Mouse (Mus musculus) embryonic facial prominence, embryonic 13.5 days (tissue): ENCODE results near the gene Adora1. TPM values are rescaled to one million over a fixed set of nuclear protein-coding genes. Genes with fewer than 3 reads are reported as not detected.

Experiments used
- ATAC-seq: fragments of 200-750 bp; cut with Nextera tagmentation; 2 replicates; pipeline ENCODE4 v1.8.0; 2017; ENCODE audit warnings: low read depth; ENCODE audit not compliant: insufficient number of reproducible peaks, insufficient read depth, low FRiP score, low TSS enrichment
- H3K27ac ChIP-seq: fragments of 300-500 bp; sonication (generic); 2 replicates; pipeline ENCODE4 v1.5.1; 2015; ENCODE audit warnings: moderate library complexity, mild to moderate bottlenecking, inconsistent platforms
- H3K27me3 ChIP-seq: fragments of 300-500 bp; sonication (generic); 2 replicates; pipeline ENCODE4 v1.6.1; 2015; ENCODE audit warnings: mild to moderate bottlenecking, inconsistent platforms
- H3K36me3 ChIP-seq: fragments of 300-500 bp; sonication (generic); 2 replicates; pipeline ENCODE4 v1.6.1; 2015; ENCODE audit warnings: mild to moderate bottlenecking, inconsistent platforms
- H3K4me1 ChIP-seq: fragments of 300-500 bp; sonication (generic); 2 replicates; pipeline ENCODE4 v1.6.1; 2015; ENCODE audit warnings: inconsistent platforms
- H3K4me2 ChIP-seq: fragments of 300-500 bp; sonication (generic); 2 replicates; pipeline ENCODE4 v1.6.1; 2015; ENCODE audit warnings: moderate library complexity, mild to moderate bottlenecking, inconsistent platforms
- H3K4me3 ChIP-seq: fragments of 300-500 bp; sonication (generic); 2 replicates; pipeline ENCODE4 v1.5.1; 2015; ENCODE audit warnings: mild to moderate bottlenecking, inconsistent platforms
- H3K9ac ChIP-seq: fragments of 300-500 bp; sonication (generic); 2 replicates; pipeline ENCODE4 v1.6.1; 2015; ENCODE audit warnings: mild to moderate bottlenecking, inconsistent platforms
- H3K9me3 ChIP-seq: fragments of 300-500 bp; sonication (generic); 2 replicates; pipeline ENCODE4 v1.6.1; 2016; ENCODE audit warnings: inconsistent platforms
- WGBS: fragments of 180-500 bp; shearing (Covaris S2); methylation state at CpG from one replicate; pipeline ENCODE4 v1.1.7; 2015; ENCODE audit warnings: mixed read lengths; 5-methylcytosine and 5-hydroxymethylcytosine counted together
- polyA plus RNA-seq: library from polyadenylated mRNA; unstranded; fragments of >200 nt; fragmentation: Nextera tagmentation; extraction: Ambion mirVana; gene quantifications from 2 replicates; pipeline ENCODE4 v1.2.1, GENCODE M21; 2015

Gene Adora1
- polyA plus RNA-seq = 1.4 and 1.5 TPM in 2 replicates

DNA sequence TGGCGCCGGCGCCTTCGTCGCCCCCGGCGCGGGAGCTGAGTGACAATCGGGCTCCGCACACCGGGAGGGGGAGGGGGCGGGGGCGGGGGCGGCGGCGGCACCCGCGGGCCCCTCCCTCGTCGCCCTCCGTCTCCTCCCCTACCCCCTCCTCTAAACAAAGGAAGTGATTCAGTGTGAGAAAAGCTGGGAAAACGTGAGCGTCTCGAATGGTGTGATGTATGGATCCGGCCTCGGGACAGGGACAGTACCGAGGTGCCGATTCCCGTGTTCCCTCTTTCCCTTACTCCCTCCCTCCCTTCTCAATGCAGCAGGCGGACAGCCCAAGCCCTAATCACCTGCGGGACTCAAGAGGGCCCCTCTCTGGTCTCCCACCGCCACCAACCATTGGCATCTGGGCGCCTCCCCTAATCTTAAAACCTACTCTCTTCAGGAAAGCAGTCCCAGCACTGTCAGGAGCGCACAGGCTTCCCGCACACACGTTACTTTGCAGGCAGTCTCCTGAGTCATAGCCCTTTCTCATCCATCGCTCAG is at the start of gene Adora1:
Gene Adora1, minus strand, starts transcription at position 41 of the 531 bp plus-strand sequence.
- no peaks in the 10 kb centered on the region for H3K36me3 ChIP-seq
- peaks cover 28% of the 10 kb centered on the region for H3K4me1 ChIP-seq
- H3K9ac ChIP-seq = peak within 1 kb of the TSS; percentile 66
- H3K27ac ChIP-seq = no peak within 1 kb of the TSS
- H3K27me3 ChIP-seq = peaks cover 55% of the 10 kb centered on the region
- H3K4me2 ChIP-seq = peak within 1 kb of the TSS; percentile 95
- no peaks in the 10 kb centered on the region for H3K9me3 ChIP-seq
- no peak for ATAC-seq
- under 1% methylated on average over 30 of the region's 37 CpGs for WGBS
- peak within 1 kb of the TSS; percentile 51 for H3K4me3 ChIP-seq

DNA sequence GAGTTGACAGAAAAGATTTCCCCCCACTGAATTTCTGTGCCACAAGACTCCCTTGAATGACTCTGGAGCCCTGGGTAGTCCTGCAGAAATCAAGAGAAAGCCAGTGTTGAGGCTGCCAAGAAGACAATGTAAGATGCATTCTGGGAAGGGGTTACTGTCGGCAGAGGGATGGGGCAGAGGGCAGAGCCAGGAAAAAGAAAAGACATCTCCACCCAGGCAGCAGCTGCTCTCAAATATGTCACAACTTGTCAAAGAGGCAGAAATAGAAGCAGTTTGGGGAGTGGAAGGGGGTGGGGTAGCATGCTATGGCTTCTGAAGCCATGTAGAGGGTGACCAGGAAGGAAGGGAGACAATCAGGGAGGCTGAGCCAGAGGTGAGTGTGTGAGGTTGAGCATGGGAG is 47.9 kb upstream of the Adora1 start:
- Histone ChIP-seq H3K27me3 (no peaks in the 10 kb centered on the region), H3K4me1 (no peaks in the 10 kb centered on the region; the same call in 1 of the 2 replicates), H3K4me2 (no peak overlapping the region), H3K4me3 (no peak overlapping the region), H3K9ac (no peak overlapping the region), H3K27ac (no peak overlapping the region), H3K36me3 (no peaks in the 10 kb centered on the region), H3K9me3 (no peaks in the 10 kb centered on the region)
- 39% methylated on average over 1 of the region's 1 CpGs for WGBS
- ATAC-seq = no peak

DNA sequence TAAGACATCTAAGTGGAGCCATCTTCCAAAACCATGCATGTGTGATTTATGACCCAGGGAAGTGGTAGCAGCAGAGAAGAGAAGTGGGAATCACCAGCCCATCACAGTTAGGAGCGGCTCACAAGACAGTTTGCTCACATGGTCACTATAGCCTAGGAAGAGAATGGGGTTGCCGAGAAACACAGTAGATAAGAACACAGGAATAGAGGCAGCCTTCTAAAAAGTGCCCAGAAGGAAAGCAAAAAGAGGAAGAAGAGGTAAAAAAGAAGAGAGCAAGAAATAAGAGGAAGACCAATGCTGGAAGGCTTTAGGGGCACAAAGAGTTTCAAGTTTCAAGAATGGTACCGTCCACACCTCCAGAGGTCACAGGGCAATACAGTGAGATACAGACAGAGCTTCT is 47.1 kb upstream of the Adora1 start:
- Histone ChIP-seq H3K36me3 (no peaks in the 10 kb centered on the region), H3K27ac (no peak overlapping the region), H3K27me3 (no peaks in the 10 kb centered on the region), H3K4me1 (no peaks in the 10 kb centered on the region; the same call in 1 of the 2 replicates), H3K4me2 (no peak overlapping the region), H3K4me3 (no peak overlapping the region), H3K9me3 (no peaks in the 10 kb centered on the region), H3K9ac (no peak overlapping the region)
- WGBS = 71% methylated on average over 3 of the region's 3 CpGs
- no peak for ATAC-seq

DNA sequence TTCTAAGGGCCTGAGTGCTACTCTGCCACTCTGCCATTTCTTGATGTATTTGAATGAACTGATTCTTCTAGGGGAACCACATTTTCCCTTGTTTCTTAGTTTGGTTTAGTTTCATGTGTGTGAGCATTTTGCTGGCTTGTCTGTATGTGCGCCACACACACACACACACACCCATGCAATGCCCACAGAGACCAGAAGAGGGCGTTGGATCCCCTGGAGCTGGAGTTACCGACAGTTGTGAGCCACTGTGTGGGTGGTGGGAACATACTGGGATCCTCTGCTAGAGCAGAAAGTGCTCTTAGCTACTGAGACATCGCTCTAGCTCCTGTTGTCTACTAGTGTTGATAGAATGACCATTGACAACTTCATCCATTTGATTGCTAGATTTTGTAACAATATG is 46.3 kb upstream of the Adora1 start:
- H3K36me3 ChIP-seq = no peaks in the 10 kb centered on the region
- no peak overlapping the region for H3K4me3 ChIP-seq
- H3K27ac ChIP-seq = no peak overlapping the region
- no peaks in the 10 kb centered on the region for H3K27me3 ChIP-seq
- no peak overlapping the region for H3K4me2 ChIP-seq
- no peaks in the 10 kb centered on the region; the same call in 1 of the 2 replicates for H3K4me1 ChIP-seq
- 72% methylated on average over 4 of the region's 4 CpGs for WGBS
- no peaks in the 10 kb centered on the region for H3K9me3 ChIP-seq
- no peak for ATAC-seq
- no peak overlapping the region for H3K9ac ChIP-seq

DNA sequence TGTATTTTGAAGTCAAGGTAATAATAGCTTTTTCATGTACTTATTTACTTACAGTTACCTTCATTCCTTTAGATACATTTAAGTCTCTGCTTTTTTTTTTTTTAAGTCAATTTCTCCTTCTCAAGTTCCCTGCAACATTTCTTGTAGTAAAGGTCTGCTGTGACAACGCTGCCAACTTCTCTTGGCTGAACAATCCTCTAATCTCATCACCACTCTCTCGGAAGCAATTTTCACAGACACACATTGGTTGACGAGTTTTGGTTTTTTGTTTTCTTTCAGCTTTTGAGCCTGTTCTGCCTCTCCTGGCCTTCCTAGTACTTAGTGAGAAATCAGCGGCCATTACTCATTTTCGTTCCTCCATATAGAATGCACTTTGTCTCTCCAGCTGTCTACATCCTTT is 44.9 kb upstream of the Adora1 start:
- Histone ChIP-seq H3K9ac (no peak overlapping the region), H3K9me3 (no peaks in the 10 kb centered on the region), H3K27me3 (no peaks in the 10 kb centered on the region), H3K4me2 (no peak overlapping the region), H3K36me3 (no peaks in the 10 kb centered on the region), H3K4me1 (no peaks in the 10 kb centered on the region; the same call in 1 of the 2 replicates), H3K27ac (no peak overlapping the region), H3K4me3 (no peak overlapping the region)
- WGBS = 83% methylated on average over 5 of the region's 5 CpGs
- no peak for ATAC-seq

DNA sequence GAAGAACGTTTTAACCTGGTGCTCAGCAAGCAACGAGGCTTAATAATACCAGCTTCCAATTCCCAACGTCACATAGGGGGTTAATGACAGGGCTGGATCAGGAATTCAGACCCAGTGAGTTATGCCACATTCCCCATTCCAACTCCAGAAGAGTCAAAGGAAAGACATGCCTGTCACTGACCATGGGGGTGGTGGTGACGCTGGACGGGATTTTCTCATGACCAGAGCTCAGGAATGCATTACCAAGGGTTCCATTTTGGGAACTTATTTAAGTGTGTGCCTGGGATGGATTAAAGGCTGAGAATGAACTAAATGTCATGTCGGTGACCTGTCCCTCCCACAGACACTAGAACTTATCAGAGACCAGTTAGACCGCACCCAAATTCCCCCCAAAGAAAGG is 41.6 kb upstream of the Adora1 start:
- no peak for ATAC-seq
- Histone ChIP-seq H3K4me3 (no peak overlapping the region), H3K27me3 (no peaks in the 10 kb centered on the region), H3K27ac (no peak overlapping the region), H3K36me3 (no peaks in the 10 kb centered on the region), H3K9me3 (no peaks in the 10 kb centered on the region), H3K9ac (no peak overlapping the region), H3K4me1 (peaks cover 21% of the 10 kb centered on the region), H3K4me2 (no peak overlapping the region)
- WGBS = 75% methylated on average over 7 of the region's 7 CpGs

DNA sequence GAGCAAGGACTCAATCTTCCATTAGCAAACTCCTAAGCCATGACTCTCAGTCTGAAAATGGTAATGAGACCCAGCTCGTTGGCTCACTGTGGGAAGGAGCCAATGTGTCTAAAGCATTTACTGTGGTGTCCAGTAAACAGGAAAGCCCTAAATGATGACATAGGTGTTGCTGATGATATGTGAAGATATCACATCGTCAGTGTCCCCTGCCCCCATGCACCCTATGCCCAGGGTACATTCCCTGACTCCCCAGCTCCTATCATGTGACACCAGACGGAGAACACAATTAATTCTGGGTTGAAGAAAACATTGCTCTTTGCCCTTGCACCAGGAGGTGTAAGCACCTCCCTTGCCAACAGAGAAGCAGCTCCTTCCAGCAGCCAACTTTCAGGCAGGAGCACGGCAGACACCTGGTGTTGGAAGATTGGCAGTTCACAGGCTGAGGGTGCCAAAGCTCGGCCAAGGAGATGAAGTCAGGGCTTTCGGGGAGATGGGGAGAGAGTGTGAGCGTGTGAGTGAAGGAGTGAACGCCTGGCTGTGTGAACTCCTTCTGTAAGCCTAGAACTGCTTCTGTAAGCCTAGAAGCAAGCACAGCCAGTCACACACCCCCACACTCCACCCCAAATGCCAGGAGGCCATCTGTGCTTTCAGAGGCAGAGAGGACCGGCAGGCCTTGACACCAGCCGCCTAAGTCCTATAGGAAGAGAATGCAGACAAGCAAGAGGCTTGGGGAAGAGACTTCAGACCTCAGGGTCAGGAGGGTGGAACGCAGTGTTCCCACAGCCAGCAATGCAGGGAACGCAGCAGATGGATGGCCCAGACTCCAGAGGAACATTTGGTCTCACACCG is 40.6 kb upstream of the Adora1 start:
- Histone ChIP-seq H3K4me1 (peaks cover 21% of the 10 kb centered on the region), H3K9me3 (no peaks in the 10 kb centered on the region), H3K4me2 (no peak overlapping the region), H3K4me3 (no peak overlapping the region), H3K27me3 (no peaks in the 10 kb centered on the region), H3K36me3 (no peaks in the 10 kb centered on the region), H3K9ac (no peak overlapping the region), H3K27ac (no peak overlapping the region)
- 73% methylated on average over 13 of the region's 13 CpGs for WGBS
- ATAC-seq = no peak

DNA sequence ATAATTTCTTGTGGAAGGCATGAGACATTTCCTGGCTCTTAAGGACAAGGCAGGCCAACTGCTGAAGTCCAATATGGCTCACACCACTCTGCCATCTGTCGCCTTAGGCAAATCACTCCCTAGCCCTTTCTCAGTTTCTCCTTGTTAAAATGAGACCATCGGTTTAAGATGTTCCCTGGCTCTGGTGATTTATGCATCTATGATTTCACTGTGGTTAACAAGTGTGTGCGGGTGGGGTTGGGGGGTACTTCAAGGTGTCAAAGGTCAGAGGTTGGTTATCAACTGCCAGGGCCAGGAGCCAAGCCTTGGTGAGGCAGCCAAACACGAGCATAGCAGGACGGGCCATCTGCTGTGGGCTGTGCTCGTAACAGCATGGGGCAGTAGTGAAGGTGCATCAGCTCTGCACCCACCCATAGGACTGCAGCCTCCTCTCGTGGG is 39.3 kb upstream of the Adora1 start:
- Histone ChIP-seq H3K4me1 (peaks cover 21% of the 10 kb centered on the region), H3K9me3 (no peaks in the 10 kb centered on the region), H3K4me2 (no peak overlapping the region), H3K36me3 (no peaks in the 10 kb centered on the region), H3K4me3 (no peak overlapping the region), H3K27me3 (no peaks in the 10 kb centered on the region), H3K9ac (no peak overlapping the region), H3K27ac (no peak overlapping the region)
- ATAC-seq = no peak
- WGBS = 82% methylated on average over 7 of the region's 7 CpGs

DNA sequence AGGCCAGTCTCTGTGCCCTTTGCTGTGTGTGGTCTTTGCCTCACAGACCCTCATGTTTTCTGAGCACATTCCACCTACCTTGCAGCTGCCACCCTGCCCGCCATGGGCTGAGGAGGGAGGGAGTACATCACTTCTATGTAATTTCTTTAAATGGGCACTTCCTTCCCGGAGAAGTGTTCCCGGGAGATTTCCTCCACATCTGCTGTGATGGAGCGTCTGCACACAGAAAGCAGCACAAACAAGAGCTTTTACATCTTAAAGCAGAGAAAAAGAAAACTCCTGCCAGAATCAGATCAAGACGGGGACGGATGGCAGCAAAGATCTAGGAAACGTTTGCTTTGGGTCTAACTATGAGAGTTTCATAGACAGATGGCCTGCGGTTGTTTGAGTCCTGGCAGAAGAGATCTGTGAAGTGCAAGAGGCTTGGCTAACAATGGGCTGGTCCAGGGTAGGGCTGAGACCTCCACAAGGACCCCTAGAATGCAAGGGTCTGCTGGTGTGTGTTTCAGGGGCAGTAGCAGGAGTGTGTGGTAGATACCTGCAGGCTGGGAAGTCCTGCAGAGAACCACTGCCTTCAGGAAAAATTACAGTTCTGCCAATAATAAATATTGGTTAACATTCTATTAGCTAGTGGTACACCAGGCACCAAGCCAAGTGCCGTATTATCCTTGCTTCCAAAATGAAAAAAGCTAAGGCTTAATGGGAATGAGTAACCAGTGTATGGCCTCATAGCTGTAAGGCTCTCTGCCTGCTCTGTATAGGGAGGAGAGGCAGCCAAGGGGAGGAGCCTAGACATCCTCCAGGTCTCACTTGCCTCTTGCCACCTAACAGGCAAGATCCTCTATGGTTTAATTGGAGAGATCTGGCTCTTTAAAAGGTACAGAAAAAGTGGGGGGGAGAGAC is 38.5 kb upstream of the Adora1 start:
- Histone ChIP-seq H3K27me3 (no peaks in the 10 kb centered on the region), H3K9me3 (no peaks in the 10 kb centered on the region), H3K4me1 (peaks cover 21% of the 10 kb centered on the region), H3K4me2 (no peak overlapping the region), H3K27ac (peak overlapping the region; percentile 51), H3K36me3 (no peaks in the 10 kb centered on the region), H3K9ac (0 out of 2 replicates have a peak overlapping the region, but pooled peaks have one; percentile 17), H3K4me3 (no peak overlapping the region)
- ATAC-seq = no peak
- 32% methylated on average over 9 of the region's 9 CpGs for WGBS

DNA sequence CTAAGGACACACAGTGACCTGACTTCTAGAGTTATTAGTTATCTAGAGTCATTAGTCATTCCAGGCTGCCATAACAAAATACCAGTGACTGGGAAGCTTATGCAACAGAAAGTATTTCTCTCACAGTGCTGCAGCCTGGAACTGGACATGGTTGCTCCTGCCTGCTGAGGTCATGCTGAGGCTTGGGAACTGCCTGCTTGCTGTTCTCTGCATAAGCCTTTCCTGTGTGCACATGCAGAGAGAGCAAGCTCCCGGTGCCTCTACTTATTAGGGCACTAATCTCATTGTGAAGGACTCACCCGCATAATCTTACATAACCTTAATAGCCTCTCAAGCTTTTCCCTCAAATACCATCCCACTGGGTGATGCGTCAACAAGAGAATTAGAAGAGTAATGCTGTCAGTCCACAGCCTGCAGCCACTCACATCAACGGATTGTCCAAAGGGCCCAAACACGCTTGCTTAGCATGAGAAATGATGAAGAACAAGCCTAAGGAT is 37.6 kb upstream of the Adora1 start:
- no peak overlapping the region for H3K27ac ChIP-seq
- no peaks in the 10 kb centered on the region for H3K36me3 ChIP-seq
- no peak overlapping the region for H3K4me3 ChIP-seq
- no peaks in the 10 kb centered on the region for H3K27me3 ChIP-seq
- H3K9ac ChIP-seq = no peak overlapping the region
- H3K4me1 ChIP-seq = peaks cover 21% of the 10 kb centered on the region
- WGBS = 72% methylated on average over 5 of the region's 5 CpGs
- no peak overlapping the region for H3K4me2 ChIP-seq
- no peaks in the 10 kb centered on the region for H3K9me3 ChIP-seq
- ATAC-seq = no peak

DNA sequence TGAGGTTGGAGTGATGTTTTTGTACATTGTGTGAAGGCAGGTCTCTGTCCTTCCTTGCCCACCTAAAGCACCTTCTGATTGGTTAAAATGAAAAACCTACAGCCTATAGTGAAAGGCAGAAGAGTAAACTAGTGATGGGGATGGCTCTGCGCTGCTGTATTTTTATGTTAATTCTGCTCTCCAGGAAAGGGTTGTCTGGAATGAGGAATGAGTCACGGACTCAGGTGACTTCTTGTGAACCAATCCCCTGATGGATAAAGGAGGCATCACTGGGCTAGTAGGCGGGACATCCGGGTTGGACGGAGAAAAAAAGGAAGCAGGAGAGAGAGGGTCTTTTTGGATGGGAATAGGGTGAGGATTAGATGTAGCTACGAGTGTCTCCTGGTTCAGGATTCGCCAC is 34.8 kb upstream of the Adora1 start:
- WGBS = 70% methylated on average over 7 of the region's 7 CpGs
- Histone ChIP-seq H3K9me3 (no peaks in the 10 kb centered on the region), H3K9ac (no peak overlapping the region), H3K4me1 (peaks cover 21% of the 10 kb centered on the region), H3K36me3 (no peaks in the 10 kb centered on the region), H3K4me3 (no peak overlapping the region), H3K27me3 (no peaks in the 10 kb centered on the region), H3K27ac (no peak overlapping the region), H3K4me2 (no peak overlapping the region)
- ATAC-seq = no peak
